Mouse (Mus musculus): ENCODE data around the gene Ak1.

- no peak for TF ChIP-seq CTCF (IDR thresholded peaks at IDR 0.05; ENCODE audit: extremely low read depth, insufficient read depth, low read length)
- TF ChIP-seq POLR2A (IDR thresholded peaks at IDR 0.05; ENCODE audit: extremely low read depth, insufficient read depth, low read length): no peak
Measured at GRCm38 (mm10) chr2:32642813-32643212, 21.3 kb downstream of the Ak1 start.
